Mouse (Mus musculus): Measurements from ENCODE around the gene Gm21767. TPM values are rescaled to one million over a fixed set of nuclear protein-coding genes. Genes with fewer than 3 reads are reported as not detected.
"Not testable (repeated sequence)": the region's sequence is repeated elsewhere in the genome, so short reads cannot be mapped to it uniquely, and the experiment has no call there.

The Gm21767 gene
- polyA plus RNA-seq (2014; fragmentation: Nextera tagmentation; extraction: Ambion mirVana) = not detected in 2 replicates

DNA sequence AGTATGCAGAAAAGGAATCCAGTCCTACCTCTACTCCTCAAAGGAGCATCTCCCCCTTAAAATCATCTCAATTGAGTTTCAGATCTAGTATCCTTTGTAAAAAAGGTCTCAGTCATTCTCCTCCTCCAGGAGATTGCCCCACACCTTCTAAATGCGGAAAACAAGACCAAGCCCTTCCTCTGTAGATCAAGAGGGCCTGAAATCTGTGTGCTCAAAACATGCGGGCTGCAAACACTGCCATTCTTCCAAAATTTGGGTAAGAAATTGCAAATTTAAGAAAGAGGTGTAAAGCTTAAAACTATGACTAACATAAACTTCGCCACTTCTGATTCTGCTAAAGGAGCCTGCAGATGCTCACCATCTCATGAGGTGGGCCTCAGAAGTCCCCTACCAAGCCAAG lies at the start of gene Gm21767:
TSS of gene Gm21767 (plus strand) at position 301 of the 400 bp plus-strand sequence.
- WGBS = no CpG with 5 or more reads among the region's 3 CpGs
- H3K4me1 ChIP-seq (ENCODE audit: control insufficient read depth, insufficient read depth, low read length); H3K9ac ChIP-seq (ENCODE audit: low read depth, low read length); ATAC-seq (ENCODE audit: low FRiP score, low TSS enrichment); H3K4me3 ChIP-seq (ENCODE audit: low read length); H3K36me3 ChIP-seq (ENCODE audit: control insufficient read depth, insufficient read depth, low read length); H3K9me3 ChIP-seq (ENCODE audit: control insufficient read depth, low read length); H3K27ac ChIP-seq (ENCODE audit: low read depth, low read length); H3K4me2 ChIP-seq (replicated peaks; ENCODE audit: low read depth, low read length); H3K27me3 ChIP-seq (ENCODE audit: control insufficient read depth, insufficient read depth, low read length): not testable (repeated sequence)

Data from kidney, embryonic 14.5 days (tissue).